Mouse (Mus musculus) embryonic facial prominence, embryonic 13.5 days (tissue): ENCODE data around the gene Ftcd. TPM values are rescaled to one million over a fixed set of nuclear protein-coding genes. Genes with fewer than 3 reads are reported as not detected.
A peak's percentile ranks its signal among the peaks of the same experiment; 100 is the strongest.

Experiments used
- ATAC-seq: fragments of 200-750 bp; cut with Nextera tagmentation; 2 replicates; pipeline ENCODE4 v1.8.0; 2017; ENCODE audit warnings: low read depth; ENCODE audit not compliant: insufficient number of reproducible peaks, insufficient read depth, low FRiP score, low TSS enrichment
- H3K27ac ChIP-seq: fragments of 300-500 bp; sonication (generic); 2 replicates; pipeline ENCODE4 v1.5.1; 2015; ENCODE audit warnings: moderate library complexity, mild to moderate bottlenecking, inconsistent platforms
- H3K27me3 ChIP-seq: fragments of 300-500 bp; sonication (generic); 2 replicates; pipeline ENCODE4 v1.6.1; 2015; ENCODE audit warnings: mild to moderate bottlenecking, inconsistent platforms
- H3K36me3 ChIP-seq: fragments of 300-500 bp; sonication (generic); 2 replicates; pipeline ENCODE4 v1.6.1; 2015; ENCODE audit warnings: mild to moderate bottlenecking, inconsistent platforms
- H3K4me1 ChIP-seq: fragments of 300-500 bp; sonication (generic); 2 replicates; pipeline ENCODE4 v1.6.1; 2015; ENCODE audit warnings: inconsistent platforms
- H3K4me2 ChIP-seq: fragments of 300-500 bp; sonication (generic); 2 replicates; pipeline ENCODE4 v1.6.1; 2015; ENCODE audit warnings: moderate library complexity, mild to moderate bottlenecking, inconsistent platforms
- H3K4me3 ChIP-seq: fragments of 300-500 bp; sonication (generic); 2 replicates; pipeline ENCODE4 v1.5.1; 2015; ENCODE audit warnings: mild to moderate bottlenecking, inconsistent platforms
- H3K9ac ChIP-seq: fragments of 300-500 bp; sonication (generic); 2 replicates; pipeline ENCODE4 v1.6.1; 2015; ENCODE audit warnings: mild to moderate bottlenecking, inconsistent platforms
- H3K9me3 ChIP-seq: fragments of 300-500 bp; sonication (generic); 2 replicates; pipeline ENCODE4 v1.6.1; 2016; ENCODE audit warnings: inconsistent platforms
- WGBS: fragments of 180-500 bp; shearing (Covaris S2); methylation state at CpG from one replicate; pipeline ENCODE4 v1.1.7; 2015; ENCODE audit warnings: mixed read lengths; 5-methylcytosine and 5-hydroxymethylcytosine counted together
- polyA plus RNA-seq: library from polyadenylated mRNA; unstranded; fragments of >200 nt; fragmentation: Nextera tagmentation; extraction: Ambion mirVana; gene quantifications from 2 replicates; pipeline ENCODE4 v1.2.1, GENCODE M21; 2015

Ftcd gene
- polyA plus RNA-seq, 1 experiment from 2014 or later: not detected

DNA sequence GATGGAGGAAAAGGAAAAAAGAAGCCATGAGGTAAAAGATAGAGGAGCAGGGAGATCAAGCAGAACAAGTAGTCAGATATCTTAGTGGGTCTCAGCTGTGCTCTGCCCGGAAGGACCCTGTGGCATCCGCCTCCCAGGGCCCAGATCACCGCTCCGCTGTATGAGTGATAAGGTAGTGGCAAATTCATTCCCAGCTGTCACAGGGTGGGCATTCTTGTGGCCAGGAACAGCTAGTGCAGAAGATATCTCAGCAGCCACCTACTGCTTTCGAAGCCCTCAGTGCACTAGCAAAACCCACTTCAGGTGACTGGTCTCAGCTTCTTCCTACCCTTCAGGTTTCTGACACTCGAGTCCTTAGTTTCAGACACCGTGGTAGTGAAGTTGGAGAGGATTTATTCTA is 37.0 kb downstream of the Ftcd start:
- Histone ChIP-seq H3K4me1 (no peaks in the 10 kb centered on the region), H3K9ac (no peak overlapping the region), H3K27me3 (no peaks in the 10 kb centered on the region), H3K4me2 (no peak overlapping the region), H3K4me3 (no peak overlapping the region), H3K36me3 (peaks cover 86% of the 10 kb centered on the region), H3K9me3 (no peaks in the 10 kb centered on the region), H3K27ac (no peak overlapping the region)
- 90% methylated on average over 7 of the region's 7 CpGs for WGBS
- ATAC-seq: no peak

DNA sequence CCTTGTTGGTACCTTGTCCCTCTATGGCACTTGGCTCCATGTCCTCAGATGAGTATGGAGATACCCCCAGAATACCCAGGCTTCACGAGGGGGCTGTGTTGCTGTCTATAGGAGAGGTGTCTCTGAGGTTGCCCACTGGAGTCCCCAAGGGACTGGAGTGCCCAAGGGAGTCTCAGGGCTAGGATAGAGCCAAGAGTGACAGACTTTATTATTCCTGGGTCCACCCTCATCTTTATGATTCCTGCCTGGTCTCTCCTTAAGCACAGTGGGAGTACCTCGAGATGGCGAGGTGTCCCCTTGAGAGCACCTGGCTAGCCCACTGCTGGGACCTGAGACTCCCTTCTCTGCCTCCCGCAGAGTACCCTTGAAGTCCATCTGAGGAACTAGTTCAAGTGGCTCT is 47.0 kb downstream of the Ftcd start:
- peak overlapping the region; percentile 84 for H3K9ac ChIP-seq
- H3K4me2 ChIP-seq: peak overlapping the region; percentile 74
- H3K36me3 ChIP-seq: no peaks in the 10 kb centered on the region; the same call in 1 of the 2 replicates
- no peaks in the 10 kb centered on the region for H3K27me3 ChIP-seq
- H3K4me1 ChIP-seq: peaks cover 32% of the 10 kb centered on the region
- WGBS: 70% methylated on average over 4 of the region's 4 CpGs
- H3K27ac ChIP-seq: peak overlapping the region; percentile 78
- peak overlapping the region; percentile 64 for H3K4me3 ChIP-seq
- no peak for ATAC-seq
- no peaks in the 10 kb centered on the region for H3K9me3 ChIP-seq

DNA sequence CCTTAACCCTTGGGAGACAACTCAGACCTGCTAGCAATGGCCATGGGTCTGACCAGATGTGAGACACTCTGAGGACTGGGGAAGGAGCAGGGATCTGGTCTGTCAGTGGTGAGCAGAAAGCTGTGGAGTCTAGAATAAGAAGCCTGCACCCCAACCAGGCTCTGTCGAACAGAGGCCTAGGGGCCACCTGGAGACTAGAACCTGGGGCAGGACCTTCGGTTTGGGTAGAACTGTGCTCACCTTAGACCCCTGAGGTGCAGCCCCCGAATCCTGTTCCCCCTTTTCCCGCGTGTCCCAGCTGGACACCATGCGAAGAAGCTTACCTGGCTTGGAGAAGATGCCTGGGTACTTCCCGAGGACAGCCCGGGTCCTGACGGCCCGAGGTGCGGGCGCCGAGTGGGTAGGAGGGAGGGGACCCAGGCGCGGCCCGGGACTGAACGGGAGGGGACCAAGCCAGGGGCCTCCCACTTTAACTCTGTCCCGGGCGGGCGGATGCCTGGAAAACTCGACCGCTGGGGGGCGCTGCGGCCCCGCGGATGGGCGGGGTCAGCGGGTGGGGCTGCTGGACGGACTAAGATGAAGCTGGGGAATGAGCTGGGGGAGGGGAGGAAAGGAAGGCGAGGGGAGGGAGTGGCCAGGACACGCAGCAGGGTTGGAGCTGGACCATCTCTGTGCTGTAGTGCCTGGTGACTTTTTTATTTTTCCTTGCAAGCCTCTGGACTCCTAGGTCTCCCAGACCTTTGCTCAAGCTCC is 47.7 kb downstream of the Ftcd start, which contains the start of gene Col6a2:
Col6a2 (minus strand) TSS at position 703 of the 753 bp plus-strand sequence.
- ATAC-seq: peak; percentile 88
- WGBS: 2% methylated on average over 29 of the region's 31 CpGs
- H3K27ac ChIP-seq: peak within 1 kb of the TSS; percentile 78

GRCm38 (mm10) chr10:76623734-76624133 is 48.3 kb downstream of the Ftcd start:
- peak overlapping the region; percentile 64 for H3K4me3 ChIP-seq
- ATAC-seq: no peak
- no peak overlapping the region; the same call in 1 of the 2 replicates for H3K9ac ChIP-seq

More for the DNA sequence above, 47.7 kb downstream of the Ftcd start, which contains the start of gene Col6a2:
- H3K4me2 ChIP-seq: peak within 1 kb of the TSS; percentile 74
- H3K4me1 ChIP-seq: peaks cover 32% of the 10 kb centered on the region
- H3K27me3 ChIP-seq: no peaks in the 10 kb centered on the region
- peak within 1 kb of the TSS; percentile 84 for H3K9ac ChIP-seq
- H3K36me3 ChIP-seq: no peaks in the 10 kb centered on the region
- peak within 1 kb of the TSS; percentile 64 for H3K4me3 ChIP-seq
- H3K9me3 ChIP-seq: no peaks in the 10 kb centered on the region

GRCm38 (mm10) chr10:76624903-76625302 is 49.5 kb downstream of the Ftcd start:
- 75% methylated on average over 7 of the region's 7 CpGs for WGBS
- no peaks in the 10 kb centered on the region for H3K36me3 ChIP-seq
- no peak overlapping the region for H3K4me3 ChIP-seq
- H3K4me1 ChIP-seq: peaks cover 32% of the 10 kb centered on the region
- no peak overlapping the region for H3K27ac ChIP-seq
- no peaks in the 10 kb centered on the region for H3K9me3 ChIP-seq
- H3K27me3 ChIP-seq: no peaks in the 10 kb centered on the region
- no peak overlapping the region for H3K9ac ChIP-seq
- no peak for ATAC-seq
- H3K4me2 ChIP-seq: no peak overlapping the region

More at GRCm38 (mm10) chr10:76623734-76624133, 48.3 kb downstream of the Ftcd start:
- no peaks in the 10 kb centered on the region for H3K27me3 ChIP-seq
- H3K9me3 ChIP-seq: no peaks in the 10 kb centered on the region
- peaks cover 32% of the 10 kb centered on the region for H3K4me1 ChIP-seq
- no peaks in the 10 kb centered on the region for H3K36me3 ChIP-seq
- 15% methylated on average over 7 of the region's 7 CpGs for WGBS
- peak overlapping the region; percentile 74 for H3K4me2 ChIP-seq
- peak overlapping the region; percentile 78 for H3K27ac ChIP-seq

DNA sequence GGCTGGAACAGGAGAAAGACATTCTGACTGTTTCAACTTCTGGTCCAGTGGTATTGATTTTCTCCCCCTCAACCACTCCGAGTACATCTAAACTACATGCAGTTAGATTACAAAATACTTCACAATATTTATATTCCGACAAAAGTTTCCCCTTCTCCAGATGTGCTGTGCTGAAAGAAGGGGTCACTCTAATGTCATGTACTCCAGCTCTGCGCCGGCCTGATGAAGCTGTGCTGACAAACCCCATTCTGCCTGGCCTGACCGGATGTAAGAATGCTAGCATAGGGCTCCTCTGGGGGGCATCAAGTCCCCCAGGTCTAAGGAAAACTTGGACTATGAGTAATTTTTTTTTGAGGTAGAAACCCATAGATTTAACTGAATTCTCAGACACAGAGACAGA is 52.3 kb downstream of the Ftcd start:
- no peaks in the 10 kb centered on the region for H3K27me3 ChIP-seq
- no peak overlapping the region for H3K4me2 ChIP-seq
- H3K9me3 ChIP-seq: no peaks in the 10 kb centered on the region
- H3K4me1 ChIP-seq: peaks cover 21% of the 10 kb centered on the region
- H3K4me3 ChIP-seq: no peak overlapping the region
- no peak overlapping the region for H3K9ac ChIP-seq
- no peak overlapping the region for H3K27ac ChIP-seq
- no peak for ATAC-seq
- WGBS: 76% methylated on average over 5 of the region's 5 CpGs
- no peaks in the 10 kb centered on the region for H3K36me3 ChIP-seq

GRCm38 (mm10) chr10:76630657-76631056 is 55.2 kb downstream of the Ftcd start:
- Histone ChIP-seq H3K4me2 (no peak overlapping the region), H3K4me1 (peaks cover 37% of the 10 kb centered on the region), H3K9me3 (no peaks in the 10 kb centered on the region), H3K9ac (no peak overlapping the region), H3K36me3 (no peaks in the 10 kb centered on the region), H3K4me3 (no peak overlapping the region), H3K27ac (no peak overlapping the region), H3K27me3 (no peaks in the 10 kb centered on the region)
- 90% methylated on average over 1 of the region's 1 CpGs for WGBS
- no peak for ATAC-seq

DNA sequence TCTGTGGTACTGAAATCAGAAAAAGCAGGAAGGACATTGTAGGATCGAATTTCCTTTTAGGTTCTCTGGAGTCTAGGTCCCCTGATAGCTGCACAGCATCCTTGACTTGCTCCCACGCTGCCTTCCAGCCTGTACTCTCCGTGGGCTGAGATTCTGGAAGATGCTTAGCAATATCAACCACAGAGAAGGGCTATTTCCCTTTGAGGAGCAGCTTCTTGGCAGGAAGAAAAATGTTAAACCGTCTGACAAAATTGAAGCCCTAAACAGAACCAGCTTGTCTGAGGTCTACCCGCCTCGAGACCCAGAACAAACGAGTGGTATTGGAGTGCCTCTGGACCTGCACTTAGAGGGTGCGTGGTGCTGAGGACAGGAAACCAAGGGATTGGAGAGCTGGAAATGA is 57.2 kb downstream of the Ftcd start:
- ATAC-seq: no peak
- 36% methylated on average over 8 of the region's 8 CpGs for WGBS
- H3K4me3 ChIP-seq: no peak overlapping the region
- no peaks in the 10 kb centered on the region for H3K36me3 ChIP-seq
- no peaks in the 10 kb centered on the region for H3K9me3 ChIP-seq
- peaks cover 53% of the 10 kb centered on the region for H3K4me1 ChIP-seq
- H3K9ac ChIP-seq: no peak overlapping the region
- peak overlapping the region; percentile 63 for H3K27ac ChIP-seq
- no peak overlapping the region for H3K4me2 ChIP-seq
- H3K27me3 ChIP-seq: no peaks in the 10 kb centered on the region

- WGBS: 25% methylated on average over 7 of the region's 7 CpGs
- ATAC-seq: no peak; the same call in 1 of the 2 replicates
Measured at GRCm38 (mm10) chr10:76634094-76634571, 58.7 kb downstream of the Ftcd start.

DNA sequence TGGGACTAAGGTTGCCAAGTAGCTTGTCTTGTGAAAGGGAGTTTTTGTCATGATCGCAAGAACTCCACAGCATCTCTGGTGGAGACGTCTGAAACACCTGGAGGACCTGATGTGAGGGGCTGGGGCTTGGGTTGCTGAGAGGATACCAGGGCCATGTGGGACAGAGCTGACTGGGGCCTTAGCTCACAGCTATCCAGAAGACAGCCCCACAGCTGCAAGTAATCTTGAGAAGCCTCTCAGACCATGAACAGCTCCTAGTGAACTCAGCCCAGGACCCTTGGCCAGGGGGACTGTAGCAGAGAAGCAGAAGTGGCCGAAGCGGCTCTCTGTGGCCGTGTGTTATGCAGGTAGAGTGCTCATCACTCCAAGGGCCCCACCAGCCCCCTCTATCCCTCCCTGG is 59.1 kb downstream of the Ftcd start:
- Histone ChIP-seq H3K9me3 (no peaks in the 10 kb centered on the region), H3K4me3 (no peak overlapping the region), H3K36me3 (no peaks in the 10 kb centered on the region), H3K9ac (no peak overlapping the region), H3K27me3 (no peaks in the 10 kb centered on the region), H3K4me2 (no peak overlapping the region), H3K4me1 (peaks cover 53% of the 10 kb centered on the region), H3K27ac (peak overlapping the region; percentile 80)
- ATAC-seq: no peak
- 69% methylated on average over 5 of the region's 5 CpGs for WGBS

More at GRCm38 (mm10) chr10:76634094-76634571, 58.7 kb downstream of the Ftcd start:
- Histone ChIP-seq H3K4me1 (peaks cover 53% of the 10 kb centered on the region), H3K27ac (peak overlapping the region; percentile 80), H3K27me3 (no peaks in the 10 kb centered on the region), H3K36me3 (no peaks in the 10 kb centered on the region), H3K9me3 (no peaks in the 10 kb centered on the region), H3K4me2 (no peak overlapping the region), H3K4me3 (no peak overlapping the region), H3K9ac (no peak overlapping the region)

DNA sequence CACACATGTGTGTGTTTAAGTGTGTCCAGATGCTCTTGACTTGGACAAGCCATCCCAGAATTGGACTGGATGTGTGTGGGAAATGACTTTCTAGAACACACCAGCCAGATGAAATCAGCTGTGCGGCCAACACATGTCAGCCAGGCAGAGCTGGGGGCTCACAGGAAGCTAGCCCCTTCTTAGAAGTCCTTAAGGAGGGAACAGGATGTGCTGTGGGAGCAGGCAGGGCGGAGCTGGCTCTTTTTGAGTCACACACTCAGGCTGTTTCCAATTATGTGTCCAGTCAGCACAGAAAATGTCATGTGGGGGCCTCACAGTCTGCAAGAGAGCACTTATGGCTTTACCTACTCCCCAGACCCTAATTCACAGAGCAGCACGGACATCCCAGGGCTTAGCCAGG is 60.6 kb downstream of the Ftcd start:
- no peak overlapping the region for H3K4me3 ChIP-seq
- H3K27me3 ChIP-seq: no peaks in the 10 kb centered on the region
- peak overlapping the region; percentile 84 for H3K27ac ChIP-seq
- no peak overlapping the region; the same call in 1 of the 2 replicates for H3K9ac ChIP-seq
- no peaks in the 10 kb centered on the region for H3K9me3 ChIP-seq
- no peaks in the 10 kb centered on the region for H3K36me3 ChIP-seq
- no peak overlapping the region for H3K4me2 ChIP-seq
- ATAC-seq: no peak; the same call in 1 of the 2 replicates
- H3K4me1 ChIP-seq: peaks cover 53% of the 10 kb centered on the region
- WGBS: 25% methylated on average over 3 of the region's 3 CpGs

GRCm38 (mm10) chr10:76636601-76637000 is 61.2 kb downstream of the Ftcd start:
- H3K27ac ChIP-seq: peak overlapping the region; percentile 84
- no peaks in the 10 kb centered on the region for H3K36me3 ChIP-seq
- H3K4me2 ChIP-seq: no peak overlapping the region
- H3K27me3 ChIP-seq: no peaks in the 10 kb centered on the region
- H3K4me3 ChIP-seq: no peak overlapping the region
- H3K9ac ChIP-seq: no peak overlapping the region; the same call in 1 of the 2 replicates
- H3K4me1 ChIP-seq: peaks cover 53% of the 10 kb centered on the region
- no peaks in the 10 kb centered on the region for H3K9me3 ChIP-seq
- ATAC-seq: no peak
- 86% methylated on average over 4 of the region's 4 CpGs for WGBS
